Mouse (Mus musculus) adrenal gland, postnatal 14 days (tissue): ENCODE results near the gene Nrde2. TPM values are rescaled to one million over a fixed set of nuclear protein-coding genes. Genes with fewer than 3 reads are reported as not detected.

Source experiments
- DNase-seq: peaks from one replicate; pipeline ENCODE4 v3.0.0; 2021; ENCODE audit warnings: mixed read lengths
- total RNA-seq: library from RNA; stranded (reverse); gene quantifications from 2 replicates; pipeline ENCODE4 v1.2.3, GENCODE M21; 2021

The Nrde2 gene
- total RNA-seq, 1 experiment from 2014 or later, result 13.3 TPM

DNA sequence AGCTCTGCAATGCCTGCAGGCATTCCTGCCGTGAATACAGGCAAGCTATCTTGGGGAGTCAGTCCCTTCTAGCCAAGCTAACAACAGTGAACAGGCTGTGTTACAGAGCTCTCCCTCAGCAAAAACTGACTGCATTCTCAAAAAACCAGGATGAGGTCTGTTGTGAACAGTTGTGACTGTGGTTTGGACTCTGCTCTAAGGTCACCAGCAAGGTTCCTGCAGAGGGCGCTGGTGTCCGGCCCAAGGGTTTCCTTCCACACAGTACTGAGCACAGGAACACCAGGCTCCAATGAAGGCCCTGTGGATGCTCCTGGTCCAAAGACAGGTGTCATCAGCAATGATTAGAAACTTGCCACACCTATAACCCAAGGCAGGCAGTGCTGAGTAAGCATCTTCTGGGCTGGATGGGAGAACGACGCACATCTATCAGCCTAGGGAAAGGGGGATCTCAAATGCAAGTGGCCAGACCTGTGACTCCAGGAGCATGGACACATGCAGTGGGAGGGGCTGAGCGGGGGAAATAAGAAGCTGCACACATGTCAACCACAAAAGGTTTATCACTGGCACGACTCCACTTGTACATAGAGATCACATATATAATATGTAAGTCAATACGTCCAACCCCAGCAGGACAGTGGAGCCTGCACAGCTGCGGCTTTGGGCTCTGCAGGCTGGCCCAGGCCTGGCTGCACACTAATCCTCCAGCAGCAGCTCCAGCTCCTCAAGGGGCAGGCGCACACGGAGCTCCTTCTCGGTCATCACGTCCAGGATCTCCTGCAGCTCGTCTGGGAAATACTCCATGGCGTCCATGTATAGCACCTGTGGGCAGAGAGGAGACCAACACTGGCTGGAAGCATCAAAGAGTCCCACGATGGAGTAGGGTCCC is 34.3 kb downstream of the Nrde2 start:
- peak; percentile 63 for DNase-seq

- DNase-seq, result no peak
These were observed 36.0 kb downstream of the Nrde2 start for GRCm38 (mm10) chr12:100123476-100123875.

GRCm38 (mm10) chr12:100122921-100123381 is 36.5 kb downstream of the Nrde2 start:
- DNase-seq, result peak; percentile 84

DNA sequence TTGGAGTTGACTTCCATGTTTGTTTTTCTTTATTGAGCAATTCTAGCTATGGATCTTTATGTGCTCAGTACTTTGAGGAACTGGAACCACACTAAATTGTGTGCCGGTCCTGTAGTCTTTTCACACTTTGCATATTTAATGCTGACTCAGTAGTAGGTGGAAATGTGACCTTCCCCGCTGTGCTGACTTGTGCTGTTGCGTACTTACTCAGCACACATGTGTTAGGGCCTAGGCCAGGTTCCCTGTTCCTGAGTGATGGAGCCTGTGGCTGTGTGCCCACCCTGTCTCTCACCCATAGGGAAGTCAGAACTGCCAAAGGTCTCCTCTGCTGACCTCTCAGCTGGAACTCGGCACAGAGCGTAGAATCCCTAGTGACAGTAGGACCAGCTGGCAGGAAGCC is 43.5 kb downstream of the Nrde2 start:
- DNase-seq, result no peak

DNA sequence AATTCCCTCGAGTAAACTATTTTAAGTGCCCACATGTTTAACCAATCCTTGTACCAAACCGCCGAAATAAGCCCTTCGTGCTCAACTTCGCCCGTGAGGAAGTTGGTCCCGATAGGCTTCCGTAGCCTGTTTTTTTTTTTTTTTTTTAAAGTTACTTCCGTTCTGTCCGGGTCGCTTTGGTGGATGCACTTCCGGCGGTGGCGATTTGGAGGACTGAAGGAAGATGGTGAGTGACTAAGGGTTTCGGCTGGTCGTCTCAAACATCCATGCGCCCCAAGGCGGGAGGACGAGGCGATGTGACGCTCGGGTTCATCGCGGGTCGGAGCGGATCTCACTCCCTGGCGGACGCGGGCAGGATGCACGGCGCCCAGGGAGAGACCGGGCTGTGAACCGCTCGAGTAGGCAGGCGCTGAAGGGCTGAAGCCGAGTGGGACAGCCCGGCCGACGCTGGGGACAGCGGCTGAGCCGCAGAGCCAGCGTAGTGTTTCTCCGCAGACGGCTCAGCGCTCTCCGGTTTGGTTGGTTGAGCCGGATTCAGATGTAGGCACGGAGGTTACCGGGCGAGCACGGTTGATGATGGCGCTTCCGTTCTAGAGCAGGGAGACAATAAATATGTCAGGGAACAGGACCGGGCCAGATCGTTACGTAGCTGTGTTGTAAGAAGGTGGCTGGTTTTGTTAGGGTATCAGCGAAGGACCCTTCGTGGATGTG is 49.3 kb downstream of the Nrde2 start, which contains the start of gene Psmc1:
Gene Psmc1 (plus strand): TSS at position 169 of the 711 bp plus-strand sequence.
- DNase-seq, result peak; percentile 89

DNA sequence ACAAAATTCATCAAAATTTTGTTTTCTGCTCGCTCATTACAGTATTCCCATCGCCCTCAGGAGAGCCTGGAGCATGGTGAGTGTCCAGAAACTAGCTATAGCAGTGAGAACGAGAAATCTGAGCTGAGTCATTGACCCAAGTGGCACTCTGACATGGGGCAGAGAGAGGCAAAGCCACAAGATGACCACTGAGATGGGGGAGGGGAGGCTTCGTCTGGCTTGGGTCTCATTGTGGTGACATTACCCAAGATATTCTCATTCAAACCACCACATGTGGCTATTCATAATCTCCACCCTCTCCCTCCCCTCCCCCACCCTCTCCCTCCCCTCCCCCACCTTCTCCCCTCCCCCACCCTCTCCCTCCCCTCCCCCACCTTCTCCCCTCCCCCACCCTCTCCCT is 52.0 kb downstream of the Nrde2 start:
- no peak for DNase-seq

- peak; percentile 80 for DNase-seq
These were observed 53.1 kb downstream of the Nrde2 start for GRCm38 (mm10) chr12:100106275-100106895.

DNA sequence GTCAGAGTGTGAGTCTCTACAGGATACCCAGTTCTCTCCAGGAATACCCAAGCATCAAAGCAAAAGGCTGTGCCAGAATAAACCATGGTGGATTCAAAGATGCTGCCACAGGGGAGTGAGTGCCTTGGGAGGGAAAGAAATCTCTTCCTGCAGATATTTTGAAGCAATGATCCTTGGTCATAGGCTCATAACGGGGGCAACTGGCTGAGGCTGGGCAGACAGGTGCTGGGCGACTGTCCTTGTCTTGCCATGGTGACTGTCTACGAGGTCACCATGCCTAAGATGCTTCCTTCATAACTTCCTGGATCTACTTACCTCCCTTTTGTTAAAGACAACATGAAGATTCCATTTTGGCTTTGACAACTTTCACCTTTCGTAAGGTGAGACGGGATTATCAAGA is 54.9 kb downstream of the Nrde2 start:
- DNase-seq, result no peak

GRCm38 (mm10) chr12:100101651-100102050 is 57.8 kb downstream of the Nrde2 start:
- DNase-seq, result no peak

GRCm38 (mm10) chr12:100100707-100101030 is 58.8 kb downstream of the Nrde2 start:
- DNase-seq, result no peak

DNA sequence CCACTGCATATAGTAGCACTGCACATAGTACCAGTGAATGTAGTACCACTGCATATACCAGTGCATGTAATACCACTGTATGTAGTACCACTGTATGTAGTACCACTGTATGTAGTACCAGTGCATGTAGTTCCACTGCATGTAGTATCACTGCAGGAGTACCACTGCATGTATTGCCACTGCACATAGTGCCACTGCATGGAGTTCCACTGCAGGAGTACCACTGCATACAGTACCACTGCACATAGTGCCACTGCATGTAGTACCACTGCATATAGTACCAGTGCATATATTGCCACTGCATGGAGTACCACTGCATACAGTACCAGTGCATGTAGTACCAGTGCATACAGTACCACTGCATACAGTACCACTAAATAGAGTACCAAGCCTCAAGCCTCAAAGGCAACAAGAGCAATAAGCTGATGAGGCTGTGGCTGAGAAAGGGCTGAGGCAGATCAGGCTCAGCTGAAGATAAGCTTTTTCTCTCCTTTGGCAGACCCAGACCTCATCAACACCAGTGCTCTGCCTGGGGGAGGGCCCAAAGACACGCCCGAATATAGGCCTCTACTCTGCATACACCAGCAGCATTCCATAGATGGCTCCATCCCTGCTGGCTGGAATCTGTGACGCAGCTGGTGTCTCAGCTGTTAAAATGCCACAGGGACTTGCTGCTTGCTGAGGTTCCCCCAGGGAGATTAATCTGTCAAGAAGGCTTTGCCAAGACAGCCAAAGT is 59.3 kb downstream of the Nrde2 start:
- no peak for DNase-seq

- DNase-seq, result no peak
These were observed 66.4 kb downstream of the Nrde2 start for GRCm38 (mm10) chr12:100093046-100093445.

- DNase-seq, result no peak
These were observed 68.7 kb downstream of the Nrde2 start for GRCm38 (mm10) chr12:100090750-100091149.

DNA sequence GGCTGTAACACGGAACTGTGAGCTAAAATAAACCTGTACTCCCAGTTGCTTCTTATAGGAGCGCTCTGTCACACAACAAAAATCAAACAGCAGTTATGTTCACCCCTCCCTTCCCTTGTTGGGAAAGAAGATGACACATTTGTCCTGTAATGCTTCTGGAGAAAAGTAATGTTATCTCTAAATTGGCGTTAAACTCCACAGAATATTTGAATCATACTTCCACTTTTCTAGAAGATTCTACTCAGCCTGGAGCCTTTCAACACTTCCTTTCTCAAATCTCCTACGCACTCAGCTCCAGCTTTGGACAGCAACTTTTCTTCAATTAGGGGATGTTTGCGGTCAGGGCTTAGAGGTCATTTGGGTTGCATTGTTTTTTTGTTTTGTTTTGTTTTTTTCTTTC is 70.2 kb downstream of the Nrde2 start:
- DNase-seq, result no peak

DNA sequence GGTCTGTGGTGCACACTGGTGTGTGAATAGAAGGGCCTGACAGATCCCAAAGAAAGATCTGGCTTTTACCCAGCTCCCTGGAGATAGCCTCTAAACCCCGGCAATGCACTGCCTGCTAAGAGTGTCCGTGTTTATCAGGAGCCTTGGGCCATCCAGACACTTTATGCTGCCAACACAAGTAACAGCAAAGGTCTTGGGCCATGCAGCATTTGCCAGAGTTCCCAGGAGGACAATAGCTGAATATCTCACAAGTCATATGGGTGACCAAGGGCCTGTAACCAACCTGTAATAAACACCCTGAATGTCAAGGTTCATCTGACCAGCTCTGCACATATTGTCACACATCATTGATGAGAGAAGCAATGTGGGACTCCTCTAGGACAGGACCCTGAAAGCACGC is 71.4 kb downstream of the Nrde2 start:
- peak; percentile 18 for DNase-seq

DNA sequence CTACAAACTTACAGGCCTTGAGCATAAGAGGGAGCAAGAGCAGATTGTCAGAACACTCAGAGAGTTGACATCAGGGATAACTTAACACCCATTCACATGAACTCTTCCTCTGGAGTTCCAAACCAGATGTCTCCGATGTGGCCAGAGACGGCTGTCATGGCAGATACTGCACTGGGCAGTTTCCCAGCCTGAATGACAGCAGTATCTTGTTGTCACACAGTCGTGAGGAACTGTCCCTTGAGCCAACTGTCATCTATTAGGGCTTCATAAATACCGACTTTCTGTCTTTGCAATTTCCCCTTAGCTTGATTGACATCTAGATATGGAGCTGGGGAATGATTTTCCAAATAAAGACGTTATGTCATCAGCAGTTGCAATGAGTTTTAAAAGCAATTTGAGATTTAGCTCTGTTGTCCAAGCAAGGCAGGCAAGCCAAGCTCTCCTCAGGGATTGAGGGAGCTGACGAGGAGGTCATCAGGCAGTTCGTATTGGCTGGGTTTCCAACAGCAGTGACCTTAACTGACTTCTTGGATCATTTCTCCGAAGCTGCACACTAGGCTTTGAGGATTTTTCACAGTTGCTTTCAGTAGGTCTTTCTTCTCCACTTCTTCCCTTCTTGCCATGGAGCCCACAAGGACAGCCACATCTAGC is 79.7 kb downstream of the Nrde2 start:
- peak; percentile 51 for DNase-seq

- DNase-seq, result no peak
These were observed 83.7 kb downstream of the Nrde2 start for GRCm38 (mm10) chr12:100075715-100076114.
